Mouse (Mus musculus) testis, adult 2 months (tissue): ENCODE measurements around the gene Nckap5.

ENCODE experiments used
- CTCF ChIP-seq: fragments of 200-500 bp; IDR thresholded peaks from 2 replicates; pipeline ENCODE4 v1.5.1; 2012; ENCODE audit warnings: low read depth, mild to moderate bottlenecking, inconsistent platforms, low read length, moderate library complexity; ENCODE audit not compliant: control insufficient read depth, insufficient read depth, insufficient replicate concordance
- POLR2A ChIP-seq: fragments of 200-500 bp; IDR thresholded peaks from 2 replicates; pipeline ENCODE4 v1.6.1; 2012; ENCODE audit warnings: low read depth, mild to moderate bottlenecking, inconsistent platforms, low read length, moderate library complexity; ENCODE audit not compliant: control insufficient read depth

DNA sequence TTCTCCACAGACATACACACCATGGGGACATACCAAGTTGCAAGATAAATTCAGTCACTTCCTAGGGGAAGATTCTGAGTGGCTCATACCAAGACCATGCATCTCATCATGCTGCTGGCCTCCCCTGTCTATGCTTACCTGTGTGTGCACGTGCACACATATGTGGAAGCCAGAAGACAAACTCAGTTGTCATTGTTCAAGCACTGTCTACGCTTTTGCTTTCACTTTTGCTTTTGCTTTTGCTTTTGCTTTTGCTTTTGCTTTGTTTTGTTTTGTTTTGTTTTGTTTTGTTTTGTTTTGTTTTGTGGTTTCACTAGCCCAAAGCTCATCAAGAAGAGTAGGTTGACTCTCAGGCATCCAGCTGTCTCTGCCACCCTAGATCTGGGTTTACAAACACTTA lies 67.4 kb downstream of the Nckap5 start:
- TF ChIP-seq POLR2A (no peak), CTCF (no peak)
